Mouse (Mus musculus): ENCODE results near the gene Pacs2.

DNA sequence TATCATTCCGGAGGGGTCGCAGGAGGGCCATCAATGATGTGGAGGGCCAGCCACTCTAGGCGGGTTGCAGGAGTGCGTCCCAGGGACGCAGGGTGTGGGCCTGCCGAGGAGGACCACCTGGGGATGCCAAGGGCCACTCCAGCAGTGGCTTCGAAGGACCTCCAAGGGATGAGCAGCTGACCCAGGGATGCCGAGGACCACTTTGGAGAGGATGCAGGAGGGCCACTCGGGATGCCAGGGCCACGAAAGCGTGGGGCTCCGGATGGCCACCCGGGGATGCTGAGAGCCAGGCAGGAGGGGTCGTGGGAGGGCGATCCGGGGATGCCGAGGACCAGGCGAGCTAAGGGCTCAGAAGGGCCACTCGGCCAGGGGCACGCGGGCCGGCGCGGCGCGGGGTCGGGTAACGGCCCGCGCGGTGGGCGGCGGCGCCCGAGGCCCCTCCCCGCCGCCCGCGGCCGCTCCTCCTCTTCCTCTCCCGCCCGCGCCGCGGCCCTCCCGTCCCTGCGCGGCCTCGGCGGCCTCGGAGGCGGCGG is 83.5 kb downstream of the Pacs2 start, which contains the start of gene Mta1:
- TF ChIP-seq GATA1 (IDR thresholded peaks at IDR 0.05; ENCODE audit: borderline replicate concordance, low read length) (no peak), FLI1 (IDR thresholded peaks at IDR 0.05; ENCODE audit: low read length) (no peak)
